Mouse (Mus musculus): ENCODE results near the gene Anapc16. TPM values are rescaled to one million over a fixed set of nuclear protein-coding genes. Genes with fewer than 3 reads are reported as not detected.

Anapc16 gene
- polyA plus RNA-seq, 1 experiment, result 104 TPM

- no peak for TF ChIP-seq MAX (IDR thresholded peaks at IDR 0.05)
- TF ChIP-seq MYOD1 (IDR thresholded peaks at IDR 0.05; ENCODE audit: control insufficient read depth, insufficient read length, low read depth), result no peak
- TF ChIP-seq CTCF (IDR thresholded peaks at IDR 0.05; ENCODE audit: control insufficient read depth, insufficient read depth, insufficient read length), result no peak
- no peak for TF ChIP-seq USF1 (IDR thresholded peaks at IDR 0.05; ENCODE audit: low read depth)
- TF ChIP-seq MYOG (IDR thresholded peaks at IDR 0.05; ENCODE audit: control insufficient read depth, extremely low read depth, insufficient read length), result no peak
- TF ChIP-seq CEBPB (IDR thresholded peaks at IDR 0.05; ENCODE audit: low read depth), result no peak
- TF ChIP-seq FOSL1 (IDR thresholded peaks at IDR 0.05; ENCODE audit: insufficient read depth, low read length, poor library complexity, severe bottlenecking), result no peak
- Histone ChIP-seq H3K79me3 (ENCODE audit: low read depth) (no peaks in the 10 kb centered on the region), H3K27me3 (ENCODE audit: control insufficient read depth, insufficient read depth, insufficient read length) (no peaks in the 10 kb centered on the region), H3K4me3 (ENCODE audit: insufficient read depth, poor library complexity, severe bottlenecking) (no peak overlapping the region), H3ac (ENCODE audit: control insufficient read depth, insufficient read length, low read depth) (no peak overlapping the region), H3K79me2 (ENCODE audit: control insufficient read depth, insufficient read depth) (no peaks in the 10 kb centered on the region), H3K36me3 (ENCODE audit: control insufficient read depth, insufficient read depth) (no peaks in the 10 kb centered on the region)
These were observed 39.3 kb downstream of the Anapc16 start for GRCm38 (mm10) chr10:59963609-59964008.

- Histone ChIP-seq H3K79me3 (ENCODE audit: low read depth) (no peaks in the 10 kb centered on the region), H3K4me3 (ENCODE audit: insufficient read depth, poor library complexity, severe bottlenecking) (no peak overlapping the region), H3K27me3 (ENCODE audit: control insufficient read depth, insufficient read depth, insufficient read length) (no peaks in the 10 kb centered on the region), H3K36me3 (ENCODE audit: control insufficient read depth, insufficient read depth) (no peaks in the 10 kb centered on the region), H3K79me2 (ENCODE audit: control insufficient read depth, insufficient read depth) (no peaks in the 10 kb centered on the region), H3ac (ENCODE audit: control insufficient read depth, insufficient read length, low read depth) (no peak overlapping the region)
- TF ChIP-seq CEBPB (IDR thresholded peaks at IDR 0.05; ENCODE audit: low read depth) (no peak), USF1 (IDR thresholded peaks at IDR 0.05; ENCODE audit: low read depth) (no peak), FOSL1 (IDR thresholded peaks at IDR 0.05; ENCODE audit: insufficient read depth, low read length, poor library complexity, severe bottlenecking) (no peak), MYOD1 (IDR thresholded peaks at IDR 0.05; ENCODE audit: control insufficient read depth, insufficient read length, low read depth) (no peak)
These were observed 43.4 kb downstream of the Anapc16 start for GRCm38 (mm10) chr10:59959517-59959916.

GRCm38 (mm10) chr10:59958458-59958857, 44.5 kb downstream of the Anapc16 start:
- TF ChIP-seq CTCF (IDR thresholded peaks at IDR 0.05; ENCODE audit: control insufficient read depth, insufficient read depth, insufficient read length) (no peak), MYOG (IDR thresholded peaks at IDR 0.05; ENCODE audit: control insufficient read depth, extremely low read depth, insufficient read length) (no peak), MAX (IDR thresholded peaks at IDR 0.05) (no peak), FOSL1 (IDR thresholded peaks at IDR 0.05; ENCODE audit: insufficient read depth, low read length, poor library complexity, severe bottlenecking) (no peak), MYOD1 (IDR thresholded peaks at IDR 0.05; ENCODE audit: control insufficient read depth, insufficient read length, low read depth) (no peak), USF1 (IDR thresholded peaks at IDR 0.05; ENCODE audit: low read depth) (no peak), CEBPB (IDR thresholded peaks at IDR 0.05; ENCODE audit: low read depth) (no peak)
- H3K79me3 ChIP-seq (ENCODE audit: low read depth), result no peaks in the 10 kb centered on the region
- no peak overlapping the region for H3ac ChIP-seq (ENCODE audit: control insufficient read depth, insufficient read length, low read depth)
- no peaks in the 10 kb centered on the region for H3K27me3 ChIP-seq (ENCODE audit: control insufficient read depth, insufficient read depth, insufficient read length)
- H3K4me3 ChIP-seq (ENCODE audit: insufficient read depth, poor library complexity, severe bottlenecking), result no peak overlapping the region
- no peaks in the 10 kb centered on the region for H3K36me3 ChIP-seq (ENCODE audit: control insufficient read depth, insufficient read depth)
- H3K79me2 ChIP-seq (ENCODE audit: control insufficient read depth, insufficient read depth), result no peaks in the 10 kb centered on the region

- no peaks in the 10 kb centered on the region for H3K36me3 ChIP-seq (ENCODE audit: control insufficient read depth, insufficient read depth)
- H3K27me3 ChIP-seq (ENCODE audit: control insufficient read depth, insufficient read depth, insufficient read length), result no peaks in the 10 kb centered on the region
- TF ChIP-seq MYOD1 (IDR thresholded peaks at IDR 0.05; ENCODE audit: control insufficient read depth, insufficient read length, low read depth) (no peak), USF1 (IDR thresholded peaks at IDR 0.05; ENCODE audit: low read depth) (no peak), MAX (IDR thresholded peaks at IDR 0.05) (no peak), FOSL1 (IDR thresholded peaks at IDR 0.05; ENCODE audit: insufficient read depth, low read length, poor library complexity, severe bottlenecking) (no peak), MYOG (IDR thresholded peaks at IDR 0.05; ENCODE audit: control insufficient read depth, extremely low read depth, insufficient read length) (no peak), CTCF (IDR thresholded peaks at IDR 0.05; ENCODE audit: control insufficient read depth, insufficient read depth, insufficient read length) (no peak), CEBPB (IDR thresholded peaks at IDR 0.05; ENCODE audit: low read depth) (no peak)
- H3ac ChIP-seq (ENCODE audit: control insufficient read depth, insufficient read length, low read depth), result no peak overlapping the region
- no peak overlapping the region for H3K4me3 ChIP-seq (ENCODE audit: insufficient read depth, poor library complexity, severe bottlenecking)
- no peaks in the 10 kb centered on the region for H3K79me2 ChIP-seq (ENCODE audit: control insufficient read depth, insufficient read depth)
- no peaks in the 10 kb centered on the region for H3K79me3 ChIP-seq (ENCODE audit: low read depth)
These were observed 45.5 kb downstream of the Anapc16 start for GRCm38 (mm10) chr10:59957171-59958149.

GRCm38 (mm10) chr10:59956681-59957080, 46.3 kb downstream of the Anapc16 start:
- TF ChIP-seq CTCF (IDR thresholded peaks at IDR 0.05; ENCODE audit: control insufficient read depth, insufficient read depth, insufficient read length) (no peak), CEBPB (IDR thresholded peaks at IDR 0.05; ENCODE audit: low read depth) (no peak)
- no peak overlapping the region for H3ac ChIP-seq (ENCODE audit: control insufficient read depth, insufficient read length, low read depth)
- no peaks in the 10 kb centered on the region for H3K36me3 ChIP-seq (ENCODE audit: control insufficient read depth, insufficient read depth)
- H3K27me3 ChIP-seq (ENCODE audit: control insufficient read depth, insufficient read depth, insufficient read length), result no peaks in the 10 kb centered on the region
- no peak overlapping the region for H3K4me3 ChIP-seq (ENCODE audit: insufficient read depth, poor library complexity, severe bottlenecking)
- H3K79me3 ChIP-seq (ENCODE audit: low read depth), result no peaks in the 10 kb centered on the region
- H3K79me2 ChIP-seq (ENCODE audit: control insufficient read depth, insufficient read depth), result no peaks in the 10 kb centered on the region

Measured in C2C12 (cell line).